Mouse (Mus musculus): ENCODE data around the gene Fam219a. TPM values are rescaled to one million over a fixed set of nuclear protein-coding genes. Genes with fewer than 3 reads are reported as not detected.

Fam219a gene
- total RNA-seq, 2 experiments from 2014 or later = 199 to 201 TPM

GRCm38 (mm10) chr4:41557092-41557491, 12.2 kb downstream of the Fam219a start:
- no peak for DNase-seq (ENCODE audit: extremely low spot score in 1 of 2, low spot score in 2 of 2)
- intact Hi-C loops (cut with DNase I) = no loop called here

GRCm38 (mm10) chr4:41556311-41556953, 12.9 kb downstream of the Fam219a start:
- DNase-seq (ENCODE audit: extremely low spot score in 1 of 2, low spot score in 2 of 2) = no peak
- intact Hi-C loops (cut with DNase I) = no loop called here

- peak in 1 of 2 experiments; percentile 84 for DNase-seq (ENCODE audit: extremely low spot score in 1 of 2, low spot score in 2 of 2)
- intact Hi-C loops (cut with DNase I) = loop anchor here (5.0 kb wide), 1 partner anchor 97 kb away; no protein-coding TSS in a partner anchor
These were observed 14.2 kb downstream of the Fam219a start for GRCm38 (mm10) chr4:41554994-41555663.

DNA sequence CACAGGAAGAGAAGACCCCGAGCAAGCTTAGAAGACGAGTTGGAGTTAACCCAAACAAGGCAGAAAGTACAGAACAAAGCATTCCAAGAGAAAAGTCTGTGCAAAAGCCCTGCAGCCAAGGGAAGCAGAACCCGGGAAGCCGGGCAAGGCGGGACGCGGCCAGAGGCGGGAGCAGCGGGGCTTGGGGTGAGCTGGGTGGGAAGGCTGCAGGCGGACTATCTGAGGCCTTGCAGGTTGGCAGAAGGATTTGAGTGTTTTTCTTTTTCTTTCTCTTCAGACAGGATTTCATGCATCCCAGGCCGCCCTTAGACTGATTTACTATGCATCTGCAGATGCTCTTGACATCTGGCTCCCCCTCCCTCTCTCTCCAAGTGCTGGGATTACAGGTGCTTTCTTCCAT, 16.2 kb downstream of the Fam219a start:
- DNase-seq (ENCODE audit: extremely low spot score in 1 of 2, low spot score in 2 of 2) = no peak
- intact Hi-C loops (cut with DNase I) = loop anchor here (5.0 kb wide), 1 partner anchor 99 kb away; no protein-coding TSS in a partner anchor

DNA sequence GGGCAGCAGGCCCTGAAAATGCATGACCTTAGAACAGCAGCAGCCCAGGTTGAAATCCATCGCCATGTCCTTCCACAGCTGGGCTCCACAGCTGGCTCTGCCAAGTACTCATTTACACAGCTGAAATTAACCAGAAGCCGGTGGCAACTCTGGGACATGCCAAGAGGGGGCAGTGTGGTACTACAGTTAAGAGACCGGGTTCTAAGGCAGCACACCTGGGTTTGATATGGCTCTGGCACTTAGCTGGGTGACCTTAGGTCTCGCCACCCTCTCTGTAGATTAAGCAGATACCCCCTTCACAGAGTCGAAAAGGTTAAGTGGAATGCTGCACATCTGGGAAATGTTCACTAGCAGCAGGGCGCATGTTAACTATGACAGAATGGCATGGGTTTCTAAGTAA, 16.8 kb downstream of the Fam219a start:
- DNase-seq (ENCODE audit: extremely low spot score in 1 of 2, low spot score in 2 of 2) = peak; percentile 59 to 69
- intact Hi-C loops (cut with DNase I) = loop anchor here (5.0 kb wide), 1 partner anchor 100 kb away; no protein-coding TSS in a partner anchor

DNA sequence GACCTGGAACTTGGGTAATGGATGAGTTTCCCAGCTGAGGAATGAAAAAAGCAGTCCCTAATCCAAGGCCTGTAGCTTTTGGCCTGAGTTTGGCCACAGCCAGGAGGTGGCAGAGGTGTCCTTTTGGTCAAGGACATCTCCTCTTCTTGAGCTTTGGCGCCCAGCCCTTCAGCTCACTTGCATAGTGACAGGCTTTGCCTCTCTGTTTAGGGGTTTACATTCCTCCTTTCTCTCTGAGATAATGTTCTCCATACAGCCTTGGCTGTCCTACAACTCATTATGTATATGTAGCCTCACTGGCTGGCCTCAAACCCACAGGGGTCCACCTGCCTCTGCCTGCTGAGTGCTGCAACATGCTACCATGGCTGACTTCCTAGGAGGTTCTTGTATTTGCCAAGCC, 22.3 kb downstream of the Fam219a start:
- intact Hi-C loops (cut with DNase I) = no loop called here
- DNase-seq (ENCODE audit: extremely low spot score in 1 of 2, low spot score in 2 of 2) = no peak

DNA sequence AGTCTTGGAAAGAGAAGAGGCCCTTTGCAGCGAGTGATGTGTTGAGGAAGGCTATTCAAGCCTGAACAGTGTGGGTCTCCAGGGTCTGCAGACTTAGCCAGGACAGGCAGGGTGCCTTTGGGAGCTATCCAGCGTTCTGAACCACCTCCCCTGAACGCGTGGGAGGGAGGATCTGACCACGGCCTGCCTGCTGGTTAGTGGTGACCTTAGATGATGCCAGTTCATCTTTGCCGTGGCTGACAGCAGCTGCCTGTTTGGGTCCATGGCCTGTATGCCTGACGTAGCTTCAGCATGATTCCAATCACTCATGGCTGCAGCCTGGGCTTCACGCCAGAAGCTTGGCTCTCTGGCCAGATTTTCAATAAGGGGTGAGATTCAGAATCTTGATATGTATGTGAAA, 23.4 kb downstream of the Fam219a start:
- peak in 1 of 2 experiments; percentile 34 for DNase-seq (ENCODE audit: extremely low spot score in 1 of 2, low spot score in 2 of 2)

DNA sequence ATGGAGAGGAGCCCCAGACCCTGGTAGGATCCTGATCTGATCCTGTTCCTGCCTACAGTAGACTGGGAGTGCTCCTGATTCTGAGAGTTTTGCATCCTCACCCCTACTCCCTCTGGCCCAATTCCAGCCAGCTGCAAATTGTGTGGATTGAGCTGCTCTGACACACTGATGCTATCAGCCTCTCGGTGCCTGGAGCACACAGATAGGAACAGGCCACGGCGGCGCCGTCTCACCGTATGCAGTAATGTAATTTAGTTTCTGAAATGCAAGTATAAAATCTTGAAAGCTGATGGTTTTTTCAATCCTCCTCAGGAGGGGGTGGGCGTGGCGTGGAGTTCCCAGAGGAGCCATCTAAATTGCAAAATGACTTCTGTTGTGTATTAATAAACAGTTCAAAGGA, 27.2 kb downstream of the Fam219a start:
- intact Hi-C loops (cut with DNase I) = no loop called here
- DNase-seq (ENCODE audit: extremely low spot score in 1 of 2, low spot score in 2 of 2) = no peak

More for the DNA sequence above, 23.4 kb downstream of the Fam219a start:
- intact Hi-C loops (cut with DNase I) = no loop called here

GRCm38 (mm10) chr4:41534866-41535265, 34.5 kb downstream of the Fam219a start:
- no peak for DNase-seq (ENCODE audit: extremely low spot score in 1 of 2, low spot score in 2 of 2)
- intact Hi-C loops (cut with DNase I) = no loop called here

GRCm38 (mm10) chr4:41532420-41532819, 36.9 kb downstream of the Fam219a start:
- intact Hi-C loops (cut with DNase I) = no loop called here
- no peak for DNase-seq (ENCODE audit: extremely low spot score in 1 of 2, low spot score in 2 of 2)

DNA sequence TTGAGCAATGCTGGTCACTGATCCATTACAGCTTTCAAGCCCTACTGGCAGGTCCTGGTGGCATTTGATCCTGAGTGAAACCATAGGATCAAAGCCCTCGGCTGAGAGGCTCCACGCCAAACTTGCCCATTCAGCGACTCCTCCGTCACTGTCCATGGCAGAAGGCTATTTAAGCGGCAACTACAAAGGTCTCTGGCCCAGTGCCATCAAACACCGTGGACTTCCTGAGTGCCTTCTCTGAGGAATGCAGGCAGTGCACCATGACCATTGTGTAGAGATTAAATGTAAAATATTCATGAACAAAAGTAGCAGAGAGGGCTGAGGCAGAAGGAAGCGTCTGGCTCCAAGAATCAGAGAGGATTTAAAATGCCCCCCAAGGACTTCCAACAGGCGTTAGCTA, 41.3 kb downstream of the Fam219a start:
- intact Hi-C loops (cut with DNase I) = no loop called here
- no peak for DNase-seq (ENCODE audit: extremely low spot score in 1 of 2, low spot score in 2 of 2)

- intact Hi-C loops (cut with DNase I) = no loop called here
These were observed 42.3 kb downstream of the Fam219a start for GRCm38 (mm10) chr4:41527076-41527475.

GRCm38 (mm10) chr4:41526553-41526952, 42.8 kb downstream of the Fam219a start:
- no peak for DNase-seq (ENCODE audit: extremely low spot score in 1 of 2, low spot score in 2 of 2)
- intact Hi-C loops (cut with DNase I) = no loop called here

More at GRCm38 (mm10) chr4:41527076-41527475, 42.3 kb downstream of the Fam219a start:
- DNase-seq (ENCODE audit: extremely low spot score in 1 of 2, low spot score in 2 of 2) = no peak

GRCm38 (mm10) chr4:41524829-41525228, 44.5 kb downstream of the Fam219a start:
- intact Hi-C loops (cut with DNase I) = loop anchor here (5.0 kb wide), 1 partner anchor 87 kb away; no protein-coding TSS in a partner anchor
- no peak for DNase-seq (ENCODE audit: extremely low spot score in 1 of 2, low spot score in 2 of 2)

DNA sequence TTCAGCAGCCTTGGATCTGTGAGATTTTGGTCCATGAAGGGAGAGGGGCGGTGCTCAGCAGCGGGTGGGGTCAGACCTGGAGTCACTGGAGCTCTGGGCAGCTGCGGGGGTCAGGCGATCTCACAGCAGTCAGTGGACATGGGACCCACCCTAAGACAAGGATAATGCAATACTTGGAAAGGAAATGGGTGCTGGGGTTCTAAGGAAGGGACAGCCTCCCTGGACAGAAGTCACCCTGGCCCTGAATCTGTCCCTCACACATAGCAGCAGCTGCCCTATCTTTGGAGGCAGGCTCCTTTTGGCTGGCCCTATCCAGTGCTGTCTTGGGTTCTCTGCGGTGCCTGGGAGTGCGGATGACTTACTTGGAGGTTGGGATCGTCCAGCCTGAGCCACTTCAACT, 45.5 kb downstream of the Fam219a start:
- intact Hi-C loops (cut with DNase I) = loop anchor here (5.0 kb wide), 1 partner anchor 88 kb away; no protein-coding TSS in a partner anchor
- no peak for DNase-seq (ENCODE audit: extremely low spot score in 1 of 2, low spot score in 2 of 2)

DNA sequence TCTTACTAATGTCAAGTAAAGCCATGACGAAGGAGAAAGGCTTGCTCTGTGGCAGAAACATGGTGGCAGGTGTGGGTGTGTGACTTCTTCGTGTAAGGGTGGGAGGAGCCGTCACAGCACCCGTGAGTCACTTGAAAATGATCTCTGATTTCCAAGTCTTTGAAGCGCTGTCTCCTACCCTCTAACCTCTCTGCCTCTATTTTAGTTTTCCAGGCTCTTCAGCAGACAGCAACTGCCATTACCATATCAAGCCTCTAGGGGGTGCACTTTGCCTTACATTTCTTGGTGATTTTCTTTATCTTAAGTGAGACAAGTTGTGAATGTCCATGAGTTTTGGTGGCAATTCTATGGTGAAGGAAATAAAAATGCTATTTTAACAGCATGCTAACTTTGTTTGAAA, 46.5 kb downstream of the Fam219a start:
- intact Hi-C loops (cut with DNase I) = loop anchor here (5.0 kb wide), 1 partner anchor 90 kb away; no protein-coding TSS in a partner anchor
- peak in 1 of 2 experiments; percentile 46 for DNase-seq (ENCODE audit: extremely low spot score in 1 of 2, low spot score in 2 of 2)

DNA sequence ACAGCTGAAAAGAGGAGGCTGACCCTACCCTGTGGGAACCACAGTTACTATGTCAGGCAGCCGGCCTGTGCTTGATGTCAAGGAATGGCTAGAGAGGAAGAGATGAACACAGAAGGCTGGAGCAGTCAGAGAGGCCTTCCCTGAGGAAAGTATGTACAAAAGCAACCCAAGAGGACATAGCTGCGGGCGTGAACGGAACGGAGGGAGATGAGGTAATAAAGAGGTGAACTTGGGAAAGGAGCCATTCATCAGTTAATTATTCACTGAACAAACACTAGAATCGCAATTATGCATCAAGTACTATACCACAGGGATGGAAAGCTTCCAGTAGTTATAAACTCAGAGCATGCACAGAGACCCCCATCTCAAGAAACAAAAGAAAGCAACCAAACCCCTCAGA, 47.2 kb downstream of the Fam219a start:
- intact Hi-C loops (cut with DNase I) = loop anchor here (5.0 kb wide), 1 partner anchor 90 kb away; no protein-coding TSS in a partner anchor
- no peak for DNase-seq (ENCODE audit: extremely low spot score in 1 of 2, low spot score in 2 of 2)

GRCm38 (mm10) chr4:41520641-41521040, 48.7 kb downstream of the Fam219a start:
- intact Hi-C loops (cut with DNase I) = loop anchor here (5.0 kb wide), 1 partner anchor 92 kb away; no protein-coding TSS in a partner anchor

DNA sequence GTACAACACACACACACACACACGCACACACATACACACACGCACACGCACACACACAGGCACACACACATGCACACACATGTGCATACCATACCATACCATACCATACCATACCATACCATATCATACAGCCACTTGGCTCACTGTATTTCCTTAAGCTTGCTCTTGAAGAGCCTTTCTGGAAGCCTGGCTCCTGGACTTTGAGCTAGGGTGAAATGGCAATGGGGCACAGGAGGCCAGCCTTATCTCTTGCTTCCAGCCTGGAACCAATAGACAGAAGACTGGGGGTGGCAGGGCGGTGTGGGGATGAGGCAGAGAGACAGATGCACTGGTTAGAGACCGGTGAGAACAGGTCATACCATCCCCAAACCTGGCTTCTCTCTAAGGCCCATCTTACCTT, 50.1 kb downstream of the Fam219a start:
- no peak for DNase-seq (ENCODE audit: extremely low spot score in 1 of 2, low spot score in 2 of 2)

More at GRCm38 (mm10) chr4:41520641-41521040, 48.7 kb downstream of the Fam219a start:
- no peak for DNase-seq (ENCODE audit: extremely low spot score in 1 of 2, low spot score in 2 of 2)

DNA sequence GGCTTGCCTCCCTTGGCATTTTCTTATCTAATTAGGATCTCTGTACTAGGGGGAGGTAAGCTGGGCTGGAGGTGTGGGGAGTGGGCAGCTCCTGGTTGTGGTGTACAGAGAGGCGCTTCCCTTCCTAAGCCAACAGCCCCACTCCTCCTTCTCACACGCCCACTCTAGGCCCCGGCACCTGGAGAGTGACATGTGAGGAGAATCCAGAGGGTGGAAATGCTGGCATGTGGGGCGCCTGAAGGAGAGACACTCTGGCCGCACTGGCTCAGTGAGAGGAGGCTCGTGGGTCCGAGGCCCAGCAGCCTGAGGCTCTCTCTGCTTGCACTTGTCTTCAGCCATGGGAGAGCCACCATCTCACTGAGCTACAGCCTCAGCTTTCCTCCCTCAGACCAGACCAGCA, 51.0 kb downstream of the Fam219a start:
- intact Hi-C loops (cut with DNase I) = no loop called here
- no peak for DNase-seq (ENCODE audit: extremely low spot score in 1 of 2, low spot score in 2 of 2)

More for the DNA sequence above, 50.1 kb downstream of the Fam219a start:
- intact Hi-C loops (cut with DNase I) = no loop called here
